Mouse (Mus musculus): ENCODE measurements around the gene Phldb2. TPM values are rescaled to one million over a fixed set of nuclear protein-coding genes. Genes with fewer than 3 reads are reported as not detected.

Gene Phldb2
- 7.4 and 9.8 TPM in 2 replicates for polyA plus RNA-seq (2015; fragmentation: Nextera tagmentation; extraction: Ambion mirVana)

GRCm38 (mm10) chr16:45953394-45953793, at the start of gene Phldb2:
Gene Phldb2 (minus strand): TSS chr16:45953598.
- TF ChIP-seq CTCF (IDR thresholded peaks at IDR 0.05; ENCODE audit: low read depth) (no peak), EP300 (IDR thresholded peaks at IDR 0.05; ENCODE audit: low read depth) (no peak)
- H3K4me2 ChIP-seq (ENCODE audit: low read depth, low read length), result peak within 1 kb of the TSS; percentile 64
- peak; percentile 17 for DNase-seq
- H3K4me3 ChIP-seq (ENCODE audit: low read depth, low read length), result peak within 1 kb of the TSS; percentile 42
- peak within 1 kb of the TSS; percentile 36 for H3K9ac ChIP-seq (replicated peaks)
- WGBS (ENCODE audit: insufficient replicate concordance), result 41% methylated on average over 4 of the region's 4 CpGs
- H3K4me1 ChIP-seq (ENCODE audit: insufficient read depth), result no peaks in the 10 kb centered on the region
- ATAC-seq, result peak; percentile 70
- no peaks in the 10 kb centered on the region for H3K9me3 ChIP-seq (ENCODE audit: low read length)
- no peaks in the 10 kb centered on the region for H3K27me3 ChIP-seq (ENCODE audit: insufficient read depth, low read length)
- peak within 1 kb of the TSS; percentile 68 for H3K27ac ChIP-seq (ENCODE audit: low read depth)
- no peaks in the 10 kb centered on the region for H3K36me3 ChIP-seq (replicated peaks; ENCODE audit: insufficient read depth, low read length)

- no peaks in the 10 kb centered on the region for H3K27me3 ChIP-seq (ENCODE audit: insufficient read depth, low read length)
- no peak for ATAC-seq
- H3K4me1 ChIP-seq (ENCODE audit: insufficient read depth), result peaks cover 4% of the 10 kb centered on the region
- TF ChIP-seq CTCF (IDR thresholded peaks at IDR 0.05; ENCODE audit: low read depth), result no peak
- TF ChIP-seq EP300 (IDR thresholded peaks at IDR 0.05; ENCODE audit: low read depth), result no peak
- 79% methylated on average over 10 of the region's 10 CpGs for WGBS (ENCODE audit: insufficient replicate concordance)
- no peak overlapping the region for H3K27ac ChIP-seq (ENCODE audit: low read depth)
- no peak overlapping the region for H3K4me3 ChIP-seq (ENCODE audit: low read depth, low read length)
- no peak overlapping the region for H3K4me2 ChIP-seq (ENCODE audit: low read depth, low read length)
- no peaks in the 10 kb centered on the region for H3K36me3 ChIP-seq (replicated peaks; ENCODE audit: insufficient read depth, low read length)
- no peak overlapping the region for H3K9ac ChIP-seq (replicated peaks)
- no peak for DNase-seq
- no peaks in the 10 kb centered on the region for H3K9me3 ChIP-seq (ENCODE audit: low read length)
These were observed 48.3 kb upstream of the Phldb2 start for GRCm38 (mm10) chr16:46001550-46002166.

- DNase-seq (no peak), ATAC-seq (no peak)
- H3K9ac ChIP-seq (replicated peaks), result no peak overlapping the region
- H3K36me3 ChIP-seq (replicated peaks; ENCODE audit: insufficient read depth, low read length), result no peaks in the 10 kb centered on the region
- no peaks in the 10 kb centered on the region for H3K9me3 ChIP-seq (ENCODE audit: low read length)
- no peak overlapping the region for H3K4me3 ChIP-seq (ENCODE audit: low read depth, low read length)
- H3K4me2 ChIP-seq (ENCODE audit: low read depth, low read length), result no peak overlapping the region
- no peak overlapping the region for H3K27ac ChIP-seq (ENCODE audit: low read depth)
- TF ChIP-seq CTCF (IDR thresholded peaks at IDR 0.05; ENCODE audit: low read depth) (no peak), EP300 (IDR thresholded peaks at IDR 0.05; ENCODE audit: low read depth) (no peak)
- 81% methylated on average over 3 of the region's 3 CpGs for WGBS (ENCODE audit: insufficient replicate concordance)
- H3K27me3 ChIP-seq (ENCODE audit: insufficient read depth, low read length), result no peaks in the 10 kb centered on the region
- H3K4me1 ChIP-seq (ENCODE audit: insufficient read depth), result peaks cover 4% of the 10 kb centered on the region
These were observed 47.6 kb upstream of the Phldb2 start for GRCm38 (mm10) chr16:46000976-46001375.

GRCm38 (mm10) chr16:45999374-46000191, 46.2 kb upstream of the Phldb2 start:
- H3K27me3 ChIP-seq (ENCODE audit: insufficient read depth, low read length), result no peaks in the 10 kb centered on the region
- no peak overlapping the region for H3K4me3 ChIP-seq (ENCODE audit: low read depth, low read length)
- TF ChIP-seq EP300 (IDR thresholded peaks at IDR 0.05; ENCODE audit: low read depth) (no peak), CTCF (IDR thresholded peaks at IDR 0.05; ENCODE audit: low read depth) (no peak)
- WGBS (ENCODE audit: insufficient replicate concordance), result 70% methylated on average over 10 of the region's 10 CpGs
- ATAC-seq (no peak), DNase-seq (no peak)
- no peak overlapping the region for H3K4me2 ChIP-seq (ENCODE audit: low read depth, low read length)
- H3K36me3 ChIP-seq (replicated peaks; ENCODE audit: insufficient read depth, low read length), result no peaks in the 10 kb centered on the region
- no peaks in the 10 kb centered on the region for H3K9me3 ChIP-seq (ENCODE audit: low read length)
- no peak overlapping the region for H3K9ac ChIP-seq (replicated peaks)
- peaks cover 4% of the 10 kb centered on the region for H3K4me1 ChIP-seq (ENCODE audit: insufficient read depth)
- H3K27ac ChIP-seq (ENCODE audit: low read depth), result no peak overlapping the region

- no peak for ATAC-seq
- no peak overlapping the region for H3K4me2 ChIP-seq (ENCODE audit: low read depth, low read length)
- TF ChIP-seq EP300 (IDR thresholded peaks at IDR 0.05; ENCODE audit: low read depth) (no peak), CTCF (IDR thresholded peaks at IDR 0.05; ENCODE audit: low read depth) (no peak)
These were observed 44.8 kb upstream of the Phldb2 start for GRCm38 (mm10) chr16:45998231-45998630.

GRCm38 (mm10) chr16:45990901-45991676, 37.7 kb upstream of the Phldb2 start:
- Histone ChIP-seq H3K36me3 (replicated peaks; ENCODE audit: insufficient read depth, low read length) (no peaks in the 10 kb centered on the region), H3K27me3 (ENCODE audit: insufficient read depth, low read length) (no peaks in the 10 kb centered on the region), H3K27ac (ENCODE audit: low read depth) (no peak overlapping the region), H3K4me1 (ENCODE audit: insufficient read depth) (peaks cover 6% of the 10 kb centered on the region; the same call in 1 of the 2 replicates), H3K4me3 (ENCODE audit: low read depth, low read length) (no peak overlapping the region), H3K9ac (replicated peaks) (no peak overlapping the region), H3K4me2 (ENCODE audit: low read depth, low read length) (no peak overlapping the region), H3K9me3 (ENCODE audit: low read length) (no peaks in the 10 kb centered on the region)
- TF ChIP-seq CTCF (IDR thresholded peaks at IDR 0.05; ENCODE audit: low read depth) (peak; percentile 30; the same call in 1 of the 2 replicates), EP300 (IDR thresholded peaks at IDR 0.05; ENCODE audit: low read depth) (no peak)
- WGBS (ENCODE audit: insufficient replicate concordance), result 46% methylated on average over 10 of the region's 10 CpGs
- ATAC-seq (no peak), DNase-seq (no peak)

More at GRCm38 (mm10) chr16:45998231-45998630, 44.8 kb upstream of the Phldb2 start:
- 71% methylated on average over 7 of the region's 7 CpGs for WGBS (ENCODE audit: insufficient replicate concordance)
- DNase-seq, result no peak
- H3K36me3 ChIP-seq (replicated peaks; ENCODE audit: insufficient read depth, low read length), result no peaks in the 10 kb centered on the region
- H3K4me1 ChIP-seq (ENCODE audit: insufficient read depth), result peaks cover 4% of the 10 kb centered on the region
- H3K27me3 ChIP-seq (ENCODE audit: insufficient read depth, low read length), result no peaks in the 10 kb centered on the region
- H3K9me3 ChIP-seq (ENCODE audit: low read length), result no peaks in the 10 kb centered on the region
- H3K4me3 ChIP-seq (ENCODE audit: low read depth, low read length), result no peak overlapping the region
- no peak overlapping the region for H3K9ac ChIP-seq (replicated peaks)
- no peak overlapping the region for H3K27ac ChIP-seq (ENCODE audit: low read depth)

All from liver, postnatal 0 days (tissue).